Mouse (Mus musculus) stomach, postnatal 0 days (tissue): ENCODE data around the gene Zbtb2. TPM values are rescaled to one million over a fixed set of nuclear protein-coding genes. Genes with fewer than 3 reads are reported as not detected.
A peak's percentile ranks its signal among the peaks of the same experiment; 100 is the strongest.

Source experiments
- ATAC-seq: fragments of 200-750 bp; cut with Nextera tagmentation; 2 replicates; pipeline ENCODE4 v1.8.0; 2017; ENCODE audit not compliant: low FRiP score, low TSS enrichment
- DNase-seq: peaks from one replicate; pipeline ENCODE4 v3.0.0-alpha.2; 2016; ENCODE audit warnings: low spot score
- H3K27ac ChIP-seq: fragments of 300-500 bp; sonication (generic); replicated peaks from 2 replicates; pipeline ENCODE4 v1.5.1; 2014; ENCODE audit warnings: mild to moderate bottlenecking, control low read depth
- H3K27me3 ChIP-seq: fragments of 300-500 bp; sonication (generic); 2 replicates; pipeline ENCODE4 v1.6.1; 2014; ENCODE audit warnings: low read length; ENCODE audit not compliant: control insufficient read depth, insufficient read depth
- H3K36me3 ChIP-seq: fragments of 300-500 bp; sonication (generic); 2 replicates; pipeline ENCODE4 v1.6.1; 2014; ENCODE audit warnings: low read length, mixed read lengths; ENCODE audit not compliant: control insufficient read depth, insufficient read depth
- H3K4me1 ChIP-seq: fragments of 300-500 bp; sonication (generic); replicated peaks from 2 replicates; pipeline ENCODE4 v1.6.1; 2014; ENCODE audit warnings: antibody characterized with exemption; ENCODE audit not compliant: control insufficient read depth, insufficient read depth
- H3K4me2 ChIP-seq: fragments of 300-500 bp; sonication (generic); replicated peaks from 2 replicates; pipeline ENCODE4 v1.6.1; 2014; ENCODE audit warnings: low read depth, mild to moderate bottlenecking, control low read depth, moderate library complexity
- H3K4me3 ChIP-seq: fragments of 300-500 bp; sonication (generic); 2 replicates; pipeline ENCODE4 v1.5.1; 2014; ENCODE audit warnings: low read depth, low read length, control low read depth
- H3K9ac ChIP-seq: fragments of 300-500 bp; sonication (generic); 2 replicates; pipeline ENCODE4 v1.6.1; 2014; ENCODE audit warnings: mild to moderate bottlenecking, low read length, control low read depth, mixed read lengths
- H3K9me3 ChIP-seq: fragments of 300-500 bp; sonication (generic); 2 replicates; pipeline ENCODE4 v1.6.1; 2016; ENCODE audit warnings: low read length; ENCODE audit not compliant: control insufficient read depth
- CTCF ChIP-seq: IDR thresholded peaks from 2 replicates; pipeline ENCODE4 v1.5.1; 2016; ENCODE audit warnings: antibody characterized with exemption, low read depth, mild to moderate bottlenecking, moderate library complexity
- EP300 ChIP-seq: optimal IDR thresholded peaks from 2 replicates; pipeline ENCODE3; 2016; ENCODE audit warnings: antibody characterized with exemption
- WGBS: fragments of 180-500 bp; shearing (Covaris S2); extraction: QIAGEN DNeasy Blood & Tissue Kit; methylation state at CpG from one replicate; pipeline ENCODE4 v1.1.7; 2014; 5-methylcytosine and 5-hydroxymethylcytosine counted together
- polyA plus RNA-seq: library from polyadenylated mRNA; unstranded; fragments of >200 nt; fragmentation: Nextera tagmentation; extraction: Ambion mirVana; gene quantifications from 2 replicates; pipeline ENCODE4 v1.2.1, GENCODE M21; 2015

Zbtb2 gene
- polyA plus RNA-seq, 1 experiment from 2014 or later = 5.3 TPM

DNA sequence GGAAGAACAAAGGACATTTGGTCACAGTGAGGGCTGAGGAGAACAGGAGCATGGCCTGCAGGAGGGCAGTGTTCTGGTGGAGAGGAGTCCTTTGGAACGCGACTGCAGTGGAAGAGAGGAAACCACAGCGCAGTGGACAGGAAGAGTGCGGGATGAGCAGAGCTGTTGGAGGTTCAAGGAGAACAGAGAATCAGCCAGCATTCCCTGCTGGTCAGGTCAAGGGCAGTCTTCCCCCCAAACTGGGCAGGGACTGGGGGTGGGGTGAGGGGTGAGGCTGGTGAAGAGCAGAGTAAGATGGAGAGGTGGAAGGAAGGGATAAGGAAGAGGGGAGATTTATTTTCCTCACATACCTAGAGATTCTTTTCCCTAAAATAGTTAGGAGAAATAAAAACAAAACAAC, 14.3 kb downstream of the Zbtb2 start:
- WGBS = 81% methylated on average over 4 of the region's 4 CpGs
- Histone ChIP-seq H3K9me3 (no peaks in the 10 kb centered on the region), H3K36me3 (peaks cover 10% of the 10 kb centered on the region), H3K4me1 (no peaks in the 10 kb centered on the region), H3K27ac (no peak overlapping the region), H3K9ac (no peak overlapping the region), H3K4me3 (no peak overlapping the region), H3K4me2 (no peak overlapping the region), H3K27me3 (no peaks in the 10 kb centered on the region)
- TF ChIP-seq EP300 (no peak), CTCF (no peak)
- DNase-seq (no peak), ATAC-seq (no peak)

DNA sequence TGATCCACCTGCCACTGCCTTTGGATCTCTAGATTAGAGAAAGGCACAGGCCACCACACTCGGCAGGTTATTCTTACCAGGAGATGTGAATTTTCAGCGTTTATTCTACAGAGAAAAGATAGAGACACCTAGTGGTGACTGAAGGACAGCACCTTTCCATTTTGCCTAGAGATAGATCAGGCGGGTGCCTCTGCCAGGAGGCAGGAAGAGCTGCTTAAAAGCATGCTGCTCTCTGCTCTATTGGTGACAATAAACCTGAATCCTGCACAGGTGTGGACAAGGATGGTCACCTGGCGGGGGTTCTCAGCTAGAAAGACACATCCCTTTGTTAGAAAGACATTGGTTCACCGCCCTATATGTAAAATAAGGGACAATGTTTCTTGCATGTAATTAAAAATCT, 15.9 kb downstream of the Zbtb2 start:
- peak; percentile 78 for TF ChIP-seq CTCF
- no peak for TF ChIP-seq EP300
- no peak for DNase-seq
- ATAC-seq = 0 out of 2 replicates have a peak, but pooled peaks have one; percentile 30
- Histone ChIP-seq H3K27me3 (no peaks in the 10 kb centered on the region), H3K4me3 (no peak overlapping the region), H3K36me3 (peaks cover 10% of the 10 kb centered on the region), H3K9ac (no peak overlapping the region), H3K4me1 (no peaks in the 10 kb centered on the region), H3K4me2 (no peak overlapping the region), H3K9me3 (no peaks in the 10 kb centered on the region), H3K27ac (no peak overlapping the region)
- WGBS = 50% methylated on average over 5 of the region's 5 CpGs

DNA sequence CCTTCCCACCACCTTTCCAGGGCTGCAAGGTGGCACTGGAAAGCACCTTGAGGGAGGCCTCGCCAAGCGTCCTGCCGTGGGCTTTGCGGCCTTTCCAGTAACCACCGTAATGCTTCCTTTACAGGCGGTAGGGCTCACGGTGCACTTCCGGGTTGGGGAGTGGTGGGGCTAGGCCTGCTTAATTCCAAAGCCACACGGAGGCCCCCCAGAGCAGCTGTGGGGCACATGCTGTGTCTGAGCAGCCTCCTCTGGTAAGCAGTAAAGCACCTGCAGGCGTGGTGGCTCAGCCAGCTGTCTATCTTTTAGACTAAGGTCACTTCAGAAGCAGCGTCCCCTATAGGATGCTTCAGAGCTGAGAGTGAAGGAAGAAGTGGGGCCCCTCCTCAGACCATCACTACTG, 17.8 kb downstream of the Zbtb2 start:
- Histone ChIP-seq H3K9ac (no peak overlapping the region), H3K4me2 (no peak overlapping the region), H3K27me3 (no peaks in the 10 kb centered on the region), H3K4me3 (no peak overlapping the region), H3K4me1 (no peaks in the 10 kb centered on the region), H3K36me3 (peaks cover 10% of the 10 kb centered on the region), H3K9me3 (no peaks in the 10 kb centered on the region), H3K27ac (no peak overlapping the region)
- TF ChIP-seq EP300 = no peak
- no peak for TF ChIP-seq CTCF
- 88% methylated on average over 11 of the region's 11 CpGs for WGBS
- ATAC-seq = no peak
- no peak for DNase-seq

DNA sequence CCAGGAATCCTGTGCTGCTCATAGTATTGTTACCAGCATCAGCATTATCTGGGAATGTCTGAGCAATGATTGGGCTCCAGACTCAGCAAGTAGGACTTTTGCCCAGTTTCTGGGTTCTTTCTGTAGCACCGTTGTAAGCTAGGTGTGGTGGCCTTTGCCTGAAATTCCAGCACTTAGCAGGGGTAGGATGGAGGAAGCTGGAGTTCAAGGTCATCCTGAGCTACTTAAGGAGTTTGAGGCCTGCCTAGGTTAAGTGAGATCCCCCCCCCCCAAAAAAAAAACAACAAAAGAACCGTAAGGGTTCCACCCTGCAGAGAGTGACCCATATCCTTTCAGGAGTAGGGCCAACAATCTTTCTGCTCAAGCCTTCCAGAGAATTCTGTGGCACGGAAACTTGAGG, 23.3 kb downstream of the Zbtb2 start:
- Histone ChIP-seq H3K4me1 (no peaks in the 10 kb centered on the region), H3K4me2 (no peak overlapping the region), H3K4me3 (no peak overlapping the region), H3K27ac (no peak overlapping the region), H3K36me3 (peaks cover 2% of the 10 kb centered on the region), H3K9me3 (no peaks in the 10 kb centered on the region), H3K27me3 (no peaks in the 10 kb centered on the region), H3K9ac (no peak overlapping the region)
- DNase-seq = no peak
- no peak for TF ChIP-seq EP300
- no peak for TF ChIP-seq CTCF
- no peak for ATAC-seq
- WGBS = 71% methylated on average over 3 of the region's 3 CpGs

DNA sequence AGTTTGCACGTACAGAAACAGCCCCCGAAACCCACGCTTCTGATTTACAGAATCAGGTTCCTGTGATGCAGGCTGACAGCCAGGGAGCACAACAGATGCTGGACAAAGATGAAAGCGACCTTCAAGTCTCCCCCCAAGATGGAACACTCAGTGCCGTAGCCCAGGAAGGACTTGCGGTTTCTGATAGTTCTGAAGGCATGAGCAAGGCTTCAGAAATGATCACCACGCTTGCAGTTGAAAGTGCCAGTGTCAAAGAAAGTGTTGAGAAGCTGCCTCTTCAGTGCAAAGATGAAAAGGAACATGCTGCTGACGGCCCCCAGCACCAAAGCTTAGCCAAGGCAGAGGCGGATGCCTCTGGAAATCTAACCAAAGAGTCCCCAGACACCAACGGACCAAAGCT, 30.5 kb downstream of the Zbtb2 start:
- Histone ChIP-seq H3K4me1 (no peaks in the 10 kb centered on the region), H3K36me3 (peaks cover 13% of the 10 kb centered on the region; the same call in 1 of the 2 replicates), H3K9me3 (no peaks in the 10 kb centered on the region), H3K4me3 (no peak overlapping the region), H3K27ac (no peak overlapping the region), H3K9ac (no peak overlapping the region), H3K27me3 (no peaks in the 10 kb centered on the region), H3K4me2 (no peak overlapping the region)
- ATAC-seq (no peak), DNase-seq (no peak)
- TF ChIP-seq CTCF (no peak), EP300 (no peak)
- WGBS = 88% methylated on average over 10 of the region's 10 CpGs

- WGBS = 62% methylated on average over 5 of the region's 5 CpGs
- H3K9ac ChIP-seq = no peak overlapping the region
- no peak overlapping the region for H3K4me3 ChIP-seq
- ATAC-seq (no peak), DNase-seq (no peak)
- no peaks in the 10 kb centered on the region for H3K27me3 ChIP-seq
- peaks cover 13% of the 10 kb centered on the region; the same call in 1 of the 2 replicates for H3K36me3 ChIP-seq
- TF ChIP-seq EP300 (no peak), CTCF (no peak)
- H3K9me3 ChIP-seq = no peaks in the 10 kb centered on the region
- H3K27ac ChIP-seq = no peak overlapping the region
- H3K4me2 ChIP-seq = no peak overlapping the region
- no peaks in the 10 kb centered on the region for H3K4me1 ChIP-seq
Observed at GRCm38 (mm10) chr10:4356640-4357039, 31.3 kb downstream of the Zbtb2 start.
